Mouse (Mus musculus) heart, embryonic 16.5 days (tissue): ENCODE results near the gene Cdk6. TPM values are rescaled to one million over a fixed set of nuclear protein-coding genes. Genes with fewer than 3 reads are reported as not detected.
A peak's percentile ranks its signal among the peaks of the same experiment; 100 is the strongest.

Experiments used
- ATAC-seq: fragments of 200-750 bp; cut with Nextera tagmentation; replicated peaks from 2 replicates; pipeline ENCODE4 v1.8.0; 2017; ENCODE audit warnings: moderate number of reproducible peaks; ENCODE audit not compliant: insufficient read depth, low FRiP score; ENCODE audit errors: extremely low read depth
- H3K27ac ChIP-seq: fragments of 300-500 bp; sonication (generic); 2 replicates; pipeline ENCODE4 v1.5.1; 2014; ENCODE audit warnings: mild to moderate bottlenecking, low read length, control low read depth, moderate library complexity
- H3K27me3 ChIP-seq: fragments of 300-500 bp; sonication (generic); 2 replicates; pipeline ENCODE4 v1.6.1; 2014; ENCODE audit warnings: low read length, mixed read lengths; ENCODE audit not compliant: control insufficient read depth, insufficient read depth
- H3K36me3 ChIP-seq: fragments of 300-500 bp; sonication (generic); 2 replicates; pipeline ENCODE4 v1.6.1; 2014; ENCODE audit not compliant: control insufficient read depth, insufficient read depth
- H3K4me1 ChIP-seq: fragments of 300-500 bp; sonication (generic); 2 replicates; pipeline ENCODE4 v1.6.1; 2014; ENCODE audit warnings: low read length, mixed read lengths; ENCODE audit not compliant: control insufficient read depth, insufficient read depth
- H3K4me2 ChIP-seq: fragments of 300-500 bp; sonication (generic); 2 replicates; pipeline ENCODE4 v1.6.1; 2014; ENCODE audit warnings: low read depth, mild to moderate bottlenecking, control low read depth, low read length
- H3K4me3 ChIP-seq: fragments of 300-500 bp; sonication (generic); 2 replicates; pipeline ENCODE4 v1.5.1; 2014; ENCODE audit warnings: mild to moderate bottlenecking, control low read depth, low read length
- H3K9ac ChIP-seq: fragments of 300-500 bp; sonication (generic); 2 replicates; pipeline ENCODE4 v1.6.1; 2014; ENCODE audit warnings: low read length, control low read depth
- H3K9me3 ChIP-seq: fragments of 300-500 bp; sonication (generic); replicated peaks from 2 replicates; pipeline ENCODE4 v1.6.1; 2016; ENCODE audit warnings: low read length; ENCODE audit not compliant: control insufficient read depth
- WGBS: fragments of 180-500 bp; shearing (Covaris S2); extraction: QIAGEN DNeasy Blood & Tissue Kit; methylation state at CpG from one replicate; pipeline ENCODE4 v1.1.7; 2014; 5-methylcytosine and 5-hydroxymethylcytosine counted together
- polyA plus RNA-seq: library from polyadenylated mRNA; unstranded; fragments of >200 nt; fragmentation: Nextera tagmentation; extraction: Ambion mirVana; gene quantifications from 2 replicates; pipeline ENCODE4 v1.2.1, GENCODE M21; 2015

Cdk6 gene
- polyA plus RNA-seq, 1 experiment from 2014 or later = 37.7 TPM

GRCm38 (mm10) chr5:3355032-3355536 lies 13.8 kb downstream of the Cdk6 start:
- Histone ChIP-seq H3K27me3 (no peaks in the 10 kb centered on the region), H3K9ac (no peak overlapping the region), H3K4me2 (no peak overlapping the region), H3K9me3 (no peaks in the 10 kb centered on the region), H3K36me3 (no peaks in the 10 kb centered on the region), H3K27ac (peak overlapping the region; percentile 48), H3K4me1 (peaks cover 29% of the 10 kb centered on the region), H3K4me3 (no peak overlapping the region)
- no peak for ATAC-seq
- 84% methylated on average over 12 of the region's 12 CpGs for WGBS

GRCm38 (mm10) chr5:3355560-3356260 lies 14.4 kb downstream of the Cdk6 start:
- no peak overlapping the region for H3K4me3 ChIP-seq
- peak overlapping the region; percentile 76 for H3K27ac ChIP-seq
- H3K4me2 ChIP-seq = peak overlapping the region; percentile 36; the same call in 1 of the 2 replicates
- no peaks in the 10 kb centered on the region for H3K9me3 ChIP-seq
- H3K27me3 ChIP-seq = no peaks in the 10 kb centered on the region
- no peaks in the 10 kb centered on the region for H3K36me3 ChIP-seq
- no peak; the same call in 1 of the 2 replicates for ATAC-seq
- H3K4me1 ChIP-seq = peaks cover 29% of the 10 kb centered on the region
- H3K9ac ChIP-seq = no peak overlapping the region
- 60% methylated on average over 11 of the region's 11 CpGs for WGBS

GRCm38 (mm10) chr5:3356261-3356778 lies 15.0 kb downstream of the Cdk6 start:
- Histone ChIP-seq H3K4me3 (no peak overlapping the region), H3K27ac (peak overlapping the region; percentile 76), H3K4me2 (peak overlapping the region; percentile 36; the same call in 1 of the 2 replicates), H3K36me3 (no peaks in the 10 kb centered on the region), H3K27me3 (no peaks in the 10 kb centered on the region), H3K4me1 (peaks cover 29% of the 10 kb centered on the region), H3K9me3 (no peaks in the 10 kb centered on the region), H3K9ac (no peak overlapping the region)
- no peak for ATAC-seq
- 47% methylated on average over 10 of the region's 10 CpGs for WGBS

- WGBS = 86% methylated on average over 6 of the region's 6 CpGs
- no peak overlapping the region for H3K4me3 ChIP-seq
These were observed 16.2 kb downstream of the Cdk6 start for GRCm38 (mm10) chr5:3357496-3357895.

GRCm38 (mm10) chr5:3358687-3359520 lies 17.6 kb downstream of the Cdk6 start:
- no peak; the same call in 1 of the 2 replicates for ATAC-seq
- H3K27ac ChIP-seq = peak overlapping the region; percentile 65
- WGBS = 65% methylated on average over 5 of the region's 5 CpGs
- H3K4me3 ChIP-seq = no peak overlapping the region
- no peaks in the 10 kb centered on the region for H3K27me3 ChIP-seq
- peaks cover 45% of the 10 kb centered on the region for H3K4me1 ChIP-seq
- no peak overlapping the region for H3K4me2 ChIP-seq
- no peaks in the 10 kb centered on the region for H3K9me3 ChIP-seq
- no peak overlapping the region for H3K9ac ChIP-seq
- H3K36me3 ChIP-seq = no peaks in the 10 kb centered on the region

More at GRCm38 (mm10) chr5:3357496-3357895, 16.2 kb downstream of the Cdk6 start:
- no peak overlapping the region for H3K9ac ChIP-seq
- H3K9me3 ChIP-seq = no peaks in the 10 kb centered on the region
- H3K27me3 ChIP-seq = no peaks in the 10 kb centered on the region
- H3K27ac ChIP-seq = no peak overlapping the region
- ATAC-seq = no peak
- peaks cover 33% of the 10 kb centered on the region for H3K4me1 ChIP-seq
- H3K36me3 ChIP-seq = no peaks in the 10 kb centered on the region
- H3K4me2 ChIP-seq = no peak overlapping the region

GRCm38 (mm10) chr5:3359914-3360313 lies 18.6 kb downstream of the Cdk6 start:
- Histone ChIP-seq H3K27me3 (no peaks in the 10 kb centered on the region), H3K4me2 (no peak overlapping the region), H3K9ac (no peak overlapping the region), H3K9me3 (no peaks in the 10 kb centered on the region), H3K4me3 (no peak overlapping the region), H3K27ac (no peak overlapping the region), H3K36me3 (no peaks in the 10 kb centered on the region), H3K4me1 (peaks cover 45% of the 10 kb centered on the region)
- WGBS = 65% methylated on average over 7 of the region's 7 CpGs
- ATAC-seq = no peak

DNA sequence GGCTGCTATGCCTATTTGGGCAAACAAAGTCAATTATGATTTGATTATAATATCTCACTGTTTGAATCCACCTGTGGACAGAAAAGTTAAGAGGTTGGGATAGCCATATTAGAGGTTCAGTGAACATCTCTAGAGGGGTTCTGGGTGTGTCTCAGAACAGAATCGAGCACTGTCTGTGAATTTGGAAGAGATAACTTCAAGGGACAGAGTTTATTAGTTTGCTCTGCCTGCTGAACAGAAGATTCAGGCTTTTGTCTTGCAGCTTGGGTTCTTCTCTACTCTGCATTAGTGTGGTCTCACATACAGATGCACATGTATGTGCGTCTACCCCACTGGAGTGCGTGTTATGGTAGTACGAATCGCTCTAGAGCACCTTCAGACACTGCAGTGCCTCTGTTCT lies 20.0 kb downstream of the Cdk6 start:
- Histone ChIP-seq H3K4me2 (no peak overlapping the region), H3K9me3 (no peaks in the 10 kb centered on the region), H3K4me3 (no peak overlapping the region), H3K4me1 (peaks cover 33% of the 10 kb centered on the region), H3K36me3 (no peaks in the 10 kb centered on the region), H3K9ac (no peak overlapping the region), H3K27me3 (no peaks in the 10 kb centered on the region), H3K27ac (no peak overlapping the region)
- ATAC-seq = no peak
- 89% methylated on average over 5 of the region's 5 CpGs for WGBS

- Histone ChIP-seq H3K27ac (no peak overlapping the region), H3K9me3 (no peaks in the 10 kb centered on the region), H3K4me1 (peaks cover 24% of the 10 kb centered on the region), H3K9ac (no peak overlapping the region), H3K4me2 (no peak overlapping the region), H3K4me3 (no peak overlapping the region), H3K27me3 (no peaks in the 10 kb centered on the region), H3K36me3 (no peaks in the 10 kb centered on the region)
- ATAC-seq = no peak
- WGBS = 59% methylated on average over 8 of the region's 8 CpGs
These were observed 20.8 kb downstream of the Cdk6 start for GRCm38 (mm10) chr5:3362111-3362510.
